Mouse (Mus musculus) lung, postnatal 10 days (tissue): ENCODE results near the gene A930033H14Rik.

Source experiments
- DNase-seq: peaks from one replicate; pipeline ENCODE4 v3.0.0; 2021

A930033H14Rik gene

DNA sequence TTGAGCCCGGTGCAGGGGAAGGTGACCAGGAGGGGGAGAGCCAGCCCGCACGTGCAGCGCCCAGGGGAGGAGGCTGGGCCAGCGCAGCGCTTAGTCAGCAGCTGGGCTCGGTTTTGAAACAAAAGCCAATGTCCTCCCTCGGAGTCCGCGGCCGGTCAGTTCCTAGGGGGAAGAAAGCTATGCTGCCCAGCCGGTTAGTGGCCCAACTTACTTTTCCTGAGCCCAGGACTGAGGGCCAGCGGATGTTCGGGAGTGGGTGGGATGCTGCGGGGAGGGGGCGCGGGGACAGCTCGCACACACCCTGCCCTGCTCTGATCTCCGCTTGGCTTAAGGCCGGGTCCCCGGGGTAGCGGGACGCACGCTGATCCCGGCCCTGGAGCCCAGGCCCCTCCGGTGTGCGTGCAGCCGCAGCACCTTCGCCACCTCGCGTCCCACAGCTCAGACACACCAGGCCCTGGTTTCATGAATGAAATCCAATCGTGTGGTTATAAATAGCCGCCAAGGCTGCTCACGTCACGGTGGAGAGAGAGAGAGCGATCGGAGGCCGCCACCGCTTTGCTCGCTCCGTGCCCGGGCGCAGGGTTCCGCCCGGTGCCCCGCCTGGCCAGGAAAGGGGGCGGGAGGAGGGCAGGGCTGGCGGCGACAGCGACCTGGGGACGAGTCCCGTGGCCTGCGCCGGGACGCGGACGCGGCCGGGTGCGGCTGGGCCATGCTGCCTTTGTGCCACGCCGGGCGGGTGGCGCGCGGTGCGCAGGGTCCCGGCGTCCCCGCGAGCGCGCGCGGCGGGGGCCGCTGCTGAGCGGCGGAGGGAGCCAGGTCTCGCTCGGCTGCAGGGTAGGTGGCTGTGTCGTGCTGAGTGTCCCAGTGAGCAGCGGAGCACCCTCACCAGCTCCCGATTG is at the start of gene A930033H14Rik:
A930033H14Rik (minus strand) TSS at position 557 of the 899 bp plus-strand sequence.
- peak; percentile 91 for DNase-seq

- peak; percentile 19 for DNase-seq
Observed at GRCm38 (mm10) chr10:69259929-69260328, 47.0 kb upstream of the A930033H14Rik start.

DNA sequence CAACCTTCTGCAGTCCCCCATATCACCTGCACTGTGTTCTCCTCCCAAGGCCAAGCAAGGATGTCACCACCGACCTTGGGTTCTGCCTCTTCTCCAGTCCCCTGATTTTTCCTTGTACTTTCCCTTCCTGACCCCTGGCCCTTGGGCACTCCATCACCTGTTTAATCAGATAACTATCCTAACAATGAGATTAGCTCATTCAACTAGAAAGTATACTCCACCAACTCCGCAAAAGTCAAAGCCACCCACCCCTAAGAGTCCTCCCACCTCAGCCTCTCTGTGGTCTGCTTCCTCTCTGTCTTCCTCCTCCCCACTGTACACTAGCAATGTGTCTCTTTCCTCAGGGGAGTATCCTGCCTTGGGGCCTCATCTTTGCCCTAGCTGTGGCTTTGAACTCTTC is 46.3 kb upstream of the A930033H14Rik start:
- no peak for DNase-seq

GRCm38 (mm10) chr10:69258588-69258987 is 45.7 kb upstream of the A930033H14Rik start:
- peak; percentile 59 for DNase-seq

- no peak for DNase-seq
Observed at GRCm38 (mm10) chr10:69257592-69258133, 44.8 kb upstream of the A930033H14Rik start.

GRCm38 (mm10) chr10:69255594-69255993 is 42.7 kb upstream of the A930033H14Rik start:
- no peak for DNase-seq

DNA sequence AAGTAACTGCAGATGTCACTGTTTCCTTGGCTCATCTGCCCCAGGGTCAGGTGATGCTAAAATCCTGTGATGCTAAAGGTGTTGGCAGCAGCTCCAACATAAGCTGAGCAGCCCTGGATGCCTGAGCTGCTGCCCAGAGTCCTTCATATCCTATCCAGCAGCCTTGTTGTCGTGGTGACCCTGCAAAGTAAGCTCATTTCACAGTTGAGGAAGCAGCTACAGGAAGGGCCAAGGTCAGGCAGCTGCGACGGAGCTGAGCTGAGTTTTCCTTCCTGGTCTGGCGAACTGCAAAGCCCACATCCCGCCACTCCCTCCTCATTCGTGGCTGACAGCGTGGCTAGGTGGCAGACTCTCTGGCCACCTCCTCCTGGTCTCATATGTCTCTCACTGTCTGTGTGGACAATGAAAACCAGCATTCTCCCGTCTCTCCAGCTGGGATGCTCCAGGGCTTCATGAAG is 41.5 kb upstream of the A930033H14Rik start:
- peak; percentile 71 for DNase-seq

DNA sequence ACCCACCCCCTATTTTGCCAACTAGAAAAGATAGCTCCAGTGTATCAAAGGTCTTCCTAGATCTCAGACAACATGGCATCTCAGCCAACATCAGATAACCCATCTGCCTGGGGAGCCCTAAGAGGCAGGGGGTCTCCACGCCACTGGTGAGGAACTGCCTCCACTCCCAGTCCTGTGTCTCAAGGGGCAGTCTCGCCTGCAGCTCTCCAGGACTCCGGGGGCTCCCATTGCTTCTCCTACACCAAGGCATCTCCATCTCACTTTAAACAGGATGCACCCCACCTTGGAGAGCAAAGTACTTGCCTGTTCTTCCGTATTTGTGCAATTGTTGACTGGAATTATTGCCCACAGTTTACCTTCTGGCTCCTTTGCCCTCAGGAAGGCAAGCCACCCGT is 40.8 kb upstream of the A930033H14Rik start:
- DNase-seq: no peak

DNA sequence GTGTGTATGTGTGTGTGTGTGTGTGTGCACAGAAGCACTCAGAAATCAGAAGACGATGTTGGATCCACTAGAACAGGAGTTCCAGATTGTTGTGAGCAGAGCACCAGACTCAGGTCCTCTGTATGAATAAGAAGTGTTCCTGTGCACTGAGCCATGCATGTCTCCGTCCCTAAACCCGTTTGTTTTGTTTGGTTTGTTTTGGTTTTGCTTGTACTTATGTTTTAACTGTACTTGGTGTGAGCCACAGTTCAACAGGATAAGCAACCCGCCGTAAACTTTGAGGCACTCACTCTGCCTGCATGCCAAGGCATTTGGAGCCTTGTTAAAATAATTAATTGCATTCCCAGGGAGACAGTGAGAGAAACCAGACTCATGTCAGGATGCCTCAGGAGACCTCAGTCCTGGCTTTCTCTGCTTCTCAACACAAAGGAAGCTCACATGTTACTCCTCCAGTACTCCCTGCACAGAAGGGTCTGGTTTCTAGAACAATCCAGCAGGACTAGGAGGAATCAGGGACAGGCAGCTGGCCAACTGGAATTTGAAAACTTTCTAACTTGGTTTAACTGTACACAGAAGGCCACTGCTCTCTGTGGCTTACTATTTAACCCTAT is 40.3 kb upstream of the A930033H14Rik start:
- peak; percentile 57 for DNase-seq

DNA sequence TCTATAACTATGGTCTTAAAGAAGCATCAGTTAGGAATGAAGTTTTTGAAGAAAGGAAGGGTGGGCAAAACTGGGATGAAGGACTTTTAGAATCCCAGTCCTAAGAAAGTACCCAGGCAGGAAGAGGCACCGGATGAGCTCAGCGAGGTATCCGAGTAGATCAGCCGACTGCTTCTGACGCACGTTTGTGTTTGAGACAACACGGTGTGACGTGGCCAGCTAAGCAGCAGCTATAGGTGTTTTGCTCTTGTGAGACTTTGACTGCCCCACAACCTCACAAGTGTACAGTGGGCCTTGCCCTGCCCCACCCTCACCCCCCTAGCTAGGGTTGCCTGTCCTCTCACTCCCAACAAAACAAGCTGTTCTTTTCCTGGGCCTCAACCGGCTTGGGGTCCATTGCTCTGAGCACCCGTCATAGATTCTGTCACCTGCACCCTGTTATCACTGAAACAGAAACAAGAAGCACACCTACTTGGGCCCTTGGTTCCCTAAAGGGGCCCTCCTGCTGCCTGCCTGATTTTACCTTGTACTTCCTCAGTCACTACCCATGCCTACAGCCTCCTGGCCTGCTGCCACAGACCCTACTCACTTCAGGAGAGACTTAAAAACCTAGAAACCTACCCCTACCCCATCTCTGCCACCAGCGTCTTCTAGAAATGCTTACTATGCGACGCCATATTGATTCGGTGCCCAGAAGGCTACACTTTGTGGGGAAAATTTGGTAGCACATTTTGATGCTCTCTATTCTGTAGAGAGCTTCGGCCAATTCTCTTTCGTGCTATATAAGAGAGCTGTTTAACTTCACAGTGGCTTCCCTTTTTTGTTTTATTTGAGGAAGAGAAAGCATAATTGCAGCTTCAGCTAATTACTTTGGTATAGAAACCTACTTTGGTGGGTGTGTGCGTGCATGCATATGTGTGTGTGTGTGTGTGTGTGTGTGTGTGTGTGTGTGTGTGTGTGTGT is 39.5 kb upstream of the A930033H14Rik start:
- no peak for DNase-seq

DNA sequence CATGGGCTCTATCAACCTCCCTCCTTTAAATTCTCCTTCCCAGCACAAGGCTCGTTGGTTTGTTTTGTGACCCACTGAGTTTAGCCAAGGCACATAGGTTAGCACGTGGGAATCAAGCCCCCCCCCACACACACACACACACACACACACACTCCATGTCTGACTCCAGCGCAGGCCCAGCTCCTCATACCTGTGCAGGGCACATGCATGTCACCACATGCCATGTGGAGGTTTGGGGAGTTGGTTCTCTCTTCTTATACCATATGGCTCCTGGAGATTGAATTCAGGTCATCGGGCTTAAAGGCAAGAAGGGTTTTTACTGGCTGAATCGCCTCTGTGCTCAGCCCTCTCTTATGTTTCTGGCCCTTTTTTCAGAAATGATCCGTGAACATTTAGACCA is 38.4 kb upstream of the A930033H14Rik start:
- no peak for DNase-seq

GRCm38 (mm10) chr10:69248261-69249160 is 35.6 kb upstream of the A930033H14Rik start:
- no peak for DNase-seq

GRCm38 (mm10) chr10:69247311-69248033 is 34.6 kb upstream of the A930033H14Rik start:
- DNase-seq: no peak

- DNase-seq: no peak
Observed at GRCm38 (mm10) chr10:69246762-69247161, 33.9 kb upstream of the A930033H14Rik start.

DNA sequence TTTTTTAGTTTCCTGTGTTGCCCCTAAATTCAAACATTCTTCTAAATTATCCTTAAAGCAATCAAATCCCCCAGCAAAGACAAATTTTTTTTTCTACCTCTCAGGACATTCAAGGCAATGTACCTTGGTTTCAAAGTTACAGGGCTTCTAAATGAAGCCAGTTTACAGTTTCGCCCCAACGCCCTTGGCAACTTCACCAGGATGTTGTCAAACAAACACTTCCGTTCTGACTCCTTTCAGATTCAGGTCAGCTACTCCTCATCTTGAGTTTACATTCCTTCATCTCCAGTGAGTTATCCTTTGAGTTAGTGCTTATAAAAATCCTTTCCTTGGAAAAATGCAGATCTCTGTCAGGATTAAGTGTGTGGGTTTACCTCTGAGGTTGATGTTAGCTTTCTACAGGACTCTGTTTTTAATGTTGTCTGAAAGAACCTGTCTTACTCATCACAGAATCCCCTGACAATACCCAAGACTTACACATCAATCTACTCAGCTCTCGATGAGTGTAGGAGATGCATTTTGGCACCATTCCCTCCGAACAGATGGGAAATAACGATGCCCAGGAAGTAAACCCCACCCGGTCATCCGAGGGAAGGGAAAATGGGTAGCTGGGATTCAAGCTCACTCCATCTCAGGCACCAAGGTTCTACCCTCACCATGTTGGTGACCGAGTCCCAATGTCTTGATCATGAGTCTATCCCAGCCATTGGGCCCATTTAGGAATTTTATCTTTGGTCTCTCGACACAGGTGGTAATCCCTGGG is 33.2 kb upstream of the A930033H14Rik start:
- DNase-seq: no peak

GRCm38 (mm10) chr10:69245151-69245550 is 32.3 kb upstream of the A930033H14Rik start:
- no peak for DNase-seq

GRCm38 (mm10) chr10:69240530-69240929 is 27.6 kb upstream of the A930033H14Rik start:
- DNase-seq: peak; percentile 77

- DNase-seq: no peak
Observed at GRCm38 (mm10) chr10:69238311-69238710, 25.4 kb upstream of the A930033H14Rik start.

DNA sequence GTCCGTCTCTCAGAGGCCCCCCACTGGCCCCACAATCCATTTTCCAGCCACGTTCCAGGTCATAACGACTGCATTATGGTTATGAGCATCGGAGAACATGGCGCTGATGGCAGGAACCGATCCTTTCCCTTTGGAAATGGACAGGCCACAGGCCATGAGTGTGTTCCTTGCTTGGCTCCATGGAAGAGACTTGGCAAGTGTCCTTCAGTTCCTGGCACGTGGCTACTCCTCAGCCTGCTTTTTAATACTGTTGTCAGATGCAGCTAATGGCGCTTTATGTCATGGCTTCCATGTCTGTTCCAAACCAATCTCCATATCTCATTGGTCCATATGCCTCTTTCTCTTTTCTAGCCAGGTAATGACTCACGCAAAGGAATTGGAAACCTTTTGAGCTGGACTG is 24.9 kb upstream of the A930033H14Rik start:
- no peak for DNase-seq

GRCm38 (mm10) chr10:69237185-69237584 is 24.3 kb upstream of the A930033H14Rik start:
- DNase-seq: no peak
